Mouse (Mus musculus) kidney, postnatal 4 days (tissue): ENCODE measurements at regions not wholly inside any gene's neighbourhood (a gene's known extent, or its start where the extent isn't known, plus 50 kb on each side); places are given as distances from the start of the nearest gene placed in this dataset.

Source experiments
- DNase-seq, 2 experiments: peaks; one replicate each; pipeline ENCODE4 v3.0.0; 2021; ENCODE audit warnings: mixed read lengths in 2 of 2

- no peak for DNase-seq
These were observed 59.2 kb upstream of the 4933402D24Rik start for GRCm38 (mm10) chr1:63828174-63828844.

- DNase-seq: no peak
These were observed 51.7 kb upstream of the 4933402D24Rik start for GRCm38 (mm10) chr1:63820614-63821270.

GRCm38 (mm10) chr1:63819536-63820254, 50.6 kb upstream of the 4933402D24Rik start:
- no peak for DNase-seq
